Mouse (Mus musculus): ENCODE results near the gene Immp2l.

Gene Immp2l

DNA sequence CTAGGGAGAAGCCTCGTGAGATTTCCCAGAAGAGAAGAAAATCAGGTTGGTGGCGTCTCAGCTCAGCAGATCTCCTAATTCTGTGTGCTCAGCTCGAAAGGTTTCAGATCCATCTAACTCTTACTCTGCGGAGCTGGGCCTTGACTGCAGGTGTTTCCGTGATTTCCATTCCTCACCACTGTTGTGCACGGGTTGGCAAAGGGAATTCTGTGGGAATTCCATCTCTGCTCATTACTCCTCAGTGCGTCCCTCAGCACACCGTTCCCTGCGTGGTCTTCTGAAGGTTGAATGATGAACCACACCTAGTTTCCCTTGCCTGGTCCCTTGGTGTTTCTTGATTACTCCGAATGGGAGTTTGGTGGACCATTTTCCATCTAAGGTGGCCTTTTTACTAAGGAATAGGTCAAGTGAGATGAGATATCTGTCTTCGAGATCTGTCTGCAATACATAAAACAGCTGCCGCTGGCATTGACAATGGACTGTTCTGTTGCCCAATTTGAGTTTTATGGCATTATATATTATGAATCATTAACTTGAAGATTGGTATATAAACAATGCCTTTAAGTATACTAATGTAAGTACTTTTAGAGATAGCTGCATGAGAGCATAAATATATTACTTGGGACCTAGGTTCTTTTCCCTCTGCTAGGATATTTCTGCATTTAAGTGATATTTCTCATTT, 23.3 kb downstream of the Immp2l start:
- no peak for DNase-seq (ENCODE audit: low spot score)

DNA sequence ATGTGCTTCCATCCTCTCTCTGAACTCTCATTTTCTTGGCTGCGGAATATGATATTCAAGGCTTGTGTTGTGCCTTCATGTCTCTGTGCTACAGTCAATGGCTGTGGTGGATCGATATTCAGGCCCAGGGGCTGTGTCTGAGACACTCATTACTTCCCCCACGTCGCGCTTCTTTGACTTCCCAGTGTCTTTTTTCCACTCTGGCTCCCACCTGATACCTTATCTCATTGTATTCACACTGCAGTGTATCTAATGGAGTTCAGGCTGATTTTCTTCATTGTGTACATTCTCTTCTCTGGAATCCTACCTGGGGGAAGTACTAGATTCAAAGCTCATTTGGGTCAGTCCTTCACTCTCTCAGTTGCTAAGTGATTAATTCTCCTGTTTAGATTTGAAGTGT, 27.1 kb downstream of the Immp2l start:
- no peak for DNase-seq (ENCODE audit: low spot score)

DNA sequence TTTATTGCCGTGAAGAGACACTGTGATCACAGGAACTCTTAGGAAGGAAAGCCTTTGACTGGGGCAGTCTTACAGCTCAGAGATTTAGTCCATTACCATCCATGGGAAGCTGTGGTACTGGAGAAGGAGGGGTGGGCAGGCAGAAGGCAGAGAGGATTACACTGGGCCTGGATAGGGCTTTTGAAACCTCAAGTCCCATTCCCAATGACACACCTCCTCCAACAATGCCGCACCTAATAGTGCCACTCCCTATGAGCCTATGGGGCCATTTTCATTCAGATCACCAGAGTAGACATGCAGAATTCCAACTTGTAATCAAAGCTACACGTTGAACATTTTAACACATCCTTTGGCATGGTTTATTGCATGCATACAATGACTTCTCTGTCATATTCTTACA, 29.0 kb downstream of the Immp2l start:
- DNase-seq (ENCODE audit: low spot score), result no peak

- no peak for DNase-seq (ENCODE audit: low spot score)
These were observed 30.3 kb downstream of the Immp2l start for GRCm38 (mm10) chr12:41054006-41054791.

DNA sequence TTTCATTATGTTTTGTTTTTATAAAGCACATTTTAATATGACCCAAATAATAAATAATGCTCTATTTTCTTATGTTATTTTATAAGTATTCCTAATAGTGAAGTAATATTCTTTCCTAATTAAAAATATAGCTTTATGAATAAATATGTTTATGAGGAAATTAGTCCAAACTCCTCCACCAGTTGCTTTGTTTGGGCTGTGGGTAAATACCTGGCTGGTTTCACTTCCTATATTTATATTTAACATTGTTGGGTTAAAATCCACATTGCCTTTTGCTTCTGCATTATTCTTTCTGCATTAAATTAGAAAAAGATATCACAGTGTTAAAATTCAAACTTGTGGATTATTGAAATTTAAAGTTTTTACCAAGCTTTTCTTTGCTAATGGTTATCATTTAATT, 32.1 kb downstream of the Immp2l start:
- no peak for DNase-seq (ENCODE audit: low spot score)

- no peak for DNase-seq (ENCODE audit: low spot score)
These were observed 39.4 kb downstream of the Immp2l start for GRCm38 (mm10) chr12:41063281-41063680.

GRCm38 (mm10) chr12:41081843-41082242, 58.0 kb downstream of the Immp2l start:
- DNase-seq (ENCODE audit: low spot score), result no peak

DNA sequence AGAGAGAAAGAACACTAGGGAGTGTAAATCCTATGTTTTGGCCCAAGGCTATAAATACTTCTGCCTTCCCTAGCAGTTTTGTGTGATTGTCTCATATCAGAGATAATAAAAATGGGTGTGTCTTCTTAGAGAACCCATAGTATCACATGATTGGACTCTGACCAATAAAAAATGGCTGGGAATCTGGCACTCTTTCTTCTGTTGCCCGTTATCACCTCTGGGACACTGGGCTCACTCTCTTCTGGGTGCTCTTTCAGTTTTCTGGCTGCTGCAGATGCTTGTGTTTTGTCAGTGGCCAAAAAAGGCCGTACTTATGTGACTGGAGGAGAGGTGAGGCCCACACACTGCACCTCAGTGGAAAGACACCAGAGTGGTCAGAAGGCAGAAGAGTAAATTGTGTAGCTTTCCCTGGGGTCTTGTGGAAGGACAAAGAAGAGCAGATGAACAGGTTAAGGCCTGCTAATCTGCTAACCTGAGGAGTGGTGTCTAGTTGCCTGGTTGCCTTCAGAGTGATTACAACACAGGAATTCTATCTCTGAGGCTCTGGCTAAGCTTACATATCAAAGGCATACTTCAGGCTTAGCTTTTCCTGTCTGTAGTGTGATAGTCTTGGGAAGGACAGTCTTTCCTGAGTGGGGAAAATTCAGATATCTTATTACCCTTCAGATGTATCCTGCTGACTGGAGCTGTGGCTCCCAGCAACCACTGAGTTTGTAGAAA, 60.6 kb downstream of the Immp2l start:
- no peak for DNase-seq (ENCODE audit: low spot score)

GRCm38 (mm10) chr12:41089931-41090366, 66.1 kb downstream of the Immp2l start:
- no peak for DNase-seq (ENCODE audit: low spot score)

- DNase-seq (ENCODE audit: low spot score), result no peak
These were observed 66.9 kb downstream of the Immp2l start for GRCm38 (mm10) chr12:41090771-41091170.

- no peak for DNase-seq (ENCODE audit: low spot score)
These were observed 67.4 kb downstream of the Immp2l start for GRCm38 (mm10) chr12:41091316-41091715.

GRCm38 (mm10) chr12:41096045-41096444, 72.2 kb downstream of the Immp2l start:
- no peak for DNase-seq (ENCODE audit: low spot score)

- DNase-seq (ENCODE audit: low spot score), result no peak
These were observed 73.5 kb downstream of the Immp2l start for GRCm38 (mm10) chr12:41097406-41097805.

DNA sequence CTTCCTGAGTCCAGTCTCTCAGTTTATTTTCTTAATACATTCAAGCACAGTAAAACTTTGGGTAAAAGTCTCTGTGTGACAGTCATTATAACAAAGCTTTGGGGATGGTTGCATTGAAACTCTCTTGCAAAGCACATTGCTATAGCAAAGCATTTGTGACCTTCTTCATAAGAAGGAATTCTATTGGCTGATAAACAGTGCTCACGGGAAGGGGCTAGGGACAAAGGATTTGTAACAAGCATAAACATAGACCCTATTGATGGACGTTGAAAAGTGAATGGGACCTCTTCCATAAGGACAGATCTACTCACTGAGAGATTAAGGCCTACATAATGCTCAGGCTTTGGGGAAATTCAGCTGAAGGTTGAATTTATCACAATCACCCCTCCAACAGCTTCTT, 85.1 kb downstream of the Immp2l start:
- no peak for DNase-seq (ENCODE audit: low spot score)

GRCm38 (mm10) chr12:41111456-41111855, 87.6 kb downstream of the Immp2l start:
- DNase-seq (ENCODE audit: low spot score), result no peak

- no peak for DNase-seq (ENCODE audit: low spot score)
These were observed 88.2 kb downstream of the Immp2l start for GRCm38 (mm10) chr12:41112137-41112536.

GRCm38 (mm10) chr12:41118358-41118757, 94.5 kb downstream of the Immp2l start:
- no peak for DNase-seq (ENCODE audit: low spot score)

GRCm38 (mm10) chr12:41119657-41120056, 95.8 kb downstream of the Immp2l start:
- no peak for DNase-seq (ENCODE audit: low spot score)

GRCm38 (mm10) chr12:41123207-41123606, 99.3 kb downstream of the Immp2l start:
- DNase-seq (ENCODE audit: low spot score), result no peak

GRCm38 (mm10) chr12:41134885-41135284, 111.0 kb downstream of the Immp2l start:
- DNase-seq (ENCODE audit: low spot score), result no peak

DNA sequence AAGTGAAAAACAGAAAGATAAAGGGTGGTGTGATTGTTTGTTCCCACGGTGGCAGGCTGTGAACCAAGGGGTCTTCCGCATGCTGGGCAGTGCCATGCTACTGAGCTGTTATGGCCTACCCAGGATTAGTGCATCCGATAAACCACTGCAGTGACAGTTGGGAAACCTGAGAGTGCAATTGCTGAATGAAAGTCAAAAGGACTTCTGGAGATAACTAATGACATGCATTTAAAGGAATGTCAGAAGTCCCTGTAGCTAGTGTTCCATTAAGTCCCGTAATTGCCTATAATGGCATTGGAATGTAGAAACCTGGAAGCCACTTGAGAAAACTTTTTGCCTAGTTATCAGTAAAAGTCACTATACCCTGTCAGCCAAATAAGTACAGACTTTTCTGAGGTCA, 135.7 kb downstream of the Immp2l start:
- no peak for DNase-seq (ENCODE audit: low spot score)

GRCm38 (mm10) chr12:41167802-41168201, 143.9 kb downstream of the Immp2l start:
- no peak for DNase-seq (ENCODE audit: low spot score)

GRCm38 (mm10) chr12:41170051-41170450, 146.2 kb downstream of the Immp2l start:
- DNase-seq (ENCODE audit: low spot score), result no peak
